Mouse (Mus musculus): ENCODE results near the gene Rps17. TPM values are rescaled to one million over a fixed set of nuclear protein-coding genes. Genes with fewer than 3 reads are reported as not detected.

Rps17 gene
- total RNA-seq, 2 experiments from 2014 or later, result 601 to 632 TPM

DNA sequence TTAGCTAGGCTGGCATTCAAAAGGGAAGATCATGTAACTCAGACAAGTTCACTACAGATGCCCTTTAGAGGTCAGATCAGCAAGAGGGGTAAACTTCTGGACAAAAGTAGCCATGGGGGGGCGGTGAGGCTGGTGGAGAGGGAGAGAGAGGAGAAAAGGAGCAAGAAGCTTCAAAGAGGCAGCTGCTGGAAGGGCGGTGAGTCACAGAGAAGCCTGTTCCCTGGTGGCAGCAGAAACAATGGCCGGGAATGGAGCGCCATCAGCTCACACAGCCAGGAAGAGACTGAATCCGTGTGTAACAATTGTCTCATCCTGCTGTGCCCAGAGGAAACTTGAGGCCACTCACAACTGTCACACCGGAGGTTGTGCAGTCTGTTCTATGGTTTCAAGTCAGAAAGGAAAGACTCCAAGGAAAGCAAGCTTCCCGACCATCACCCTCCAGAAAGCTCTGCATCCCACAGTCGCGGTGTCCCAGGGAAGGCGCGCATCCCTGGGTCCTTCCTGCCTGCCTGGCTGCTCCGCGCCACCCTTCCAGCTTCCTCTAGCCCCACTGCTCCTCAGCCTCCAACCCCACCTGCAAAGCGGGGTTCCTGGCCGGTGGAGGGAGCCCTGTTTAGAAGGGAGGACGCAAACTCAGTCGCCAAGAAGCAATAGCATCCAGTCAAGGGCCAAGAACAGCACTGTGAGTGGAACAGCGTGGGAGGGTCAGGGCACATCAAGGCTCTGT lies 9.2 kb downstream of the Rps17 start:
- DNase-seq (ENCODE audit: low spot score in 2 of 2), result no peak

DNA sequence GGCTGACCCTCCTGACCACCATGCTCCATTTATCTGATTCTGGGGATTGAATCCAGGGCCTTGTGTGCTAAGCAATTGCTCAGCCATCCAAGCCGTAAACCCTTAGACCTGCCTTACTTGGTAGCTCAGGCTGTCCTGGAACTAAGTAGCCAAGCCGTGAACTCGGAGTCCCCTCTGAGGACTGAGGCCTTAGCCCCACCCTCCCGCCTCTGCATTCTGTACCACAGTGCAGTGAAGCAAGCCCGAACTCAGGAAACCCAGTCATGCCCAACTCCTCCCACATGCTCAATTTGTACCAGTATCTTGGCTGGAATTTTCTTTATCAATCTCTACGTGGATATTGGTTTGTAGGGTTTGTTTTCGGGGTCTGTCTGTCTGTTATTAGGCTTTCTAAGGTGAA lies 13.2 kb downstream of the Rps17 start:
- DNase-seq (ENCODE audit: low spot score in 2 of 2), result no peak

DNA sequence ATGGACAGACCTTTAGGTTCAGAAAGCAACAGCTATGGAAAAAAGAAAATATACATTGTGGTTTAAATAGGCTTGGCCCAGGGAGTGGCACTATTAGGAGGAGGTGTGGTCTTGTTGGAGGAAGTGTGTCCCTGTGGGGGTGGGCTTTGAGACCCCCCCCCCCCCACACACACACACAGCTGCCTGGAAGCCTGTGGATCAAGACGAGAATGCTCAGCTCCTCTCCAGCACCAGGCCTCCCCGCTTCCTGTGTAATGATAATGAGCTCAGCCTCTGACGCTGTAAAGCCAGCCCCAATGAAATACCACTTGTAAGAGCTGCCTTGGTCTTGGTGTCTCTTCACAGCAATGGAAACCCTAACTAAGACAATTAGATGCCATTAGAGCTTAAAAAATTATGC lies 14.3 kb downstream of the Rps17 start:
- no peak for DNase-seq (ENCODE audit: low spot score in 2 of 2)

DNA sequence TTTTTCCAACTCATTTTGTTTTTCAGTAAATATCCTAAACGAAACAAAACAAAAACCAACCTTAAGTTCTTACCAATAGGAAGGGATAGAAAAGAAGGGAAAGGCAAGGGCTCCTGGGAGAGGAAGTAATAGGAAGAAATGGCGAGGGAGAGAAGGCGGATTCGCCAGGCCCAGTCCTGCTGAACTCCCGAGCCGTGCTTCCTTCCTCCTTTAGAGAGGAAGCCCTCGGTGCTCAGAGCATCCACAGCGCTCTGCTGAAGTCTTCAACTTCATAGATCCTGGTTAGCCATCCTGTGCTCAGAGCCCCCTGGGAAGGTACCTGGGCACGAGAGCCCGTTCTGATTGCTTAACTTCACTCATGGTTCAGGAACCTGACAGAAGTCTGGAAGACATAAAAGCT lies 17.4 kb downstream of the Rps17 start:
- no peak for DNase-seq (ENCODE audit: low spot score in 2 of 2)

DNA sequence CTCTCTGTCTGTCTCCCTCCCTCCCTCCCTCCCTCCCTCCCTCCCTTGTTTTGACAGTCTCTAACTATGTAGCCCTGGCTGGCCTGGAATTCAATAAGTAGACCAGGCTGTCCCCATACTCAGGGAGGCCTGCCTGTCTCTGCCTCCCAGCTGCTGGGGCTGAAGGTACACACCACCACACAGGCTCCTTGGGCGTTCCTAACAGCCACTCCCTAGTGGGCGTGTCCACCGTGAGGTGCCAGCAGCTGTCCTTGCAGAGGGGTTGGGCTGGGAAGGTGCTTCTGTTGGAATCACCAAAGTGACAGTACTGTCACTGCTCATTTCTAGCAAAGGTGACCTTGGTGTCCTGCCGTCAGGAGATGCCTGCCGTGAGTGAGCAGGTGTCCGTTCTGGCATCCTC lies 18.2 kb downstream of the Rps17 start:
- no peak for DNase-seq (ENCODE audit: low spot score in 2 of 2)

DNA sequence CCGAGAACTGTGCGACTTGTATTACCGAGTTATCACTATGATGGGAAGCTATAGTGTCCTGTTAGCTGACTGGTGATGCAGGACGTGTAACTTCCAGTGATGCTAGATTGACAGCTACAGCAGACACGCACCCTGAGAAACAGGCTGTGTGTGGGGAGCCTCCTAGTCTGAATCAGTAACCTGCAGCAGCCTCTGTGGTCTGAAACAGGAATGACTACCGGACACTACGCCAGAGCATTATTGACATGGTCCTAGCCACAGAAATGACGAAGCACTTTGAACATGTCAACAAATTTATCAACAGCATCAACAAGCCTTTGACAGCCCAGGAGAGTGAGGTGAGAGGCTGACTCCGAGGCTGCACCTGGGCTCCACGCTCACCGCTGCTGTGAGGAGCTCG lies 19.0 kb downstream of the Rps17 start:
- no peak for DNase-seq (ENCODE audit: low spot score in 2 of 2)

DNA sequence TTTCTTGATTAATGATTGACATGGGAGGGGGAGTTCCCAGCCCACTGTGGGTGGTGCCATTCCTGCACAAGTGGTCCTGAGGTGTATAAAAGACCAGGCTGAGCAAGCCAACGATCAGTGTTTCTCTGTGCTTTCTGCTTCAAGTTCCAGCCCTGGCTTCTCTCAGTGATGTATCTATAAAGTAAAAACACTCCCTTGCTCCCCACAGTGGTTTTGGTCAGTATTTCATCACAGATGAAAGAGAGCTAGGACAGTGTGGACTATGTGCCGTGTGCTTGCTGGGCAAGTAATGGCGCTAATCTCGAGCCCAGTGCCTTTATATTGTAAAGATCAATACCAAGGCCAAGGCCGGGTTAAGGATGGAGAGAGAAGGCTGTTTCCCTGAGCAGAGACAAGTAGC lies 23.3 kb downstream of the Rps17 start:
- no peak for DNase-seq (ENCODE audit: low spot score in 2 of 2)

DNA sequence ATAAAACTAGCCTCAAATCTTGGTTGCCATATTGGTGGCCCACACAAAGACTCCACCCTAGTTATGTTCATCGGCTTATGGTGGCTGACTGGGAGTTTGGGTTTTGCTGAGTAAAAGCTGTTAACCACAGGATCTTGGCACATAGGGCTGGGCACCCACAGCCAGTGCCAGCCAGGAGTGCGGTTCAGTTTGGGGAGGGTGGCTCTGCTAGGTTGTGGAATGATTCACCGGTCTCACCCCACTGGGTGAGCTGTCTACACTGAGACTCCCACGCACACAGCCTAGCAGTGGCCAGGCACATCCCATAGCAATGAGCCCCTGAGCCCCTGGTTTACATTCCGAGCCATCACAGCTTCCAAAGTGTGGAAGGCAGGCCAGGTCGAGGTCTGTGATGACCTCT lies 25.3 kb downstream of the Rps17 start:
- DNase-seq (ENCODE audit: low spot score in 2 of 2), result no peak

DNA sequence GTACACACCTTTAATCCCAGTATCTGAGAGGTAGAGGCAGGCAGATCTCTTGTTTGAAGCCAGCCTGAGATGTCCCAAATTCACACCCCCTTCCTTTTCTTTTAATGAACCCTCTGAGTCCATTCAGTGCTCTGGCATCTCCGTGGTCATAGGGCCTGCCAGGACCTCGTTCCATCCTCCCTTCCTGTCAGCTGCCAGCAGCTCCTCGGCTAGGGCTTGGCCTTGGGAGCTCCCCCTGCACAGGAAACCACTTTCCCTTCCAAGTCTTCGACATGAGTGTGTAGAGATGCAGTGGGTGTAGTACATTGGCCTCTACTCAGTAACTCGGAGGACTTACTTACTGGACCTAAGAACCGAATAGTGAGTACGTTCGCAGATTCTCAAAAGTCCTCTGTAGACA lies 29.5 kb downstream of the Rps17 start:
- DNase-seq (ENCODE audit: low spot score in 2 of 2), result no peak

DNA sequence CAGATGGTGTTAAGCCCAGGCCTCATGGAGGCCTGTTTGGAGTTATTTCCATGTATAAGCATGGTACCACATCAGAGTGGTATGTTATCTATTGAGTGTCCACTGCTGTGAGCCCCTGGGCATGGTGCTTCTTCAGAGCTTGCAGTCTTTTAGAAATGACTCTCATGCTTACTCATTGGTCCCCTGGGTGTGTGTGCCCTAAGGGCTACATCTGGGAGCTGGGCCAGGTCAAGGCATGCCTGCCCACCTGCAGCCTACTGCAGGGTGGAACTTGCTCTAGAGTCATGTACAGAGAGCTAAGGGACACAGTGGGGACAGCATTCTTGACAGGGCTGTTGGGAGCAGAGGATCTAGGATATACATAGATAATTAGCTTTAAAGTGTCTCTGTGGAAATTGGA lies 33.5 kb downstream of the Rps17 start:
- DNase-seq (ENCODE audit: low spot score in 2 of 2), result no peak

DNA sequence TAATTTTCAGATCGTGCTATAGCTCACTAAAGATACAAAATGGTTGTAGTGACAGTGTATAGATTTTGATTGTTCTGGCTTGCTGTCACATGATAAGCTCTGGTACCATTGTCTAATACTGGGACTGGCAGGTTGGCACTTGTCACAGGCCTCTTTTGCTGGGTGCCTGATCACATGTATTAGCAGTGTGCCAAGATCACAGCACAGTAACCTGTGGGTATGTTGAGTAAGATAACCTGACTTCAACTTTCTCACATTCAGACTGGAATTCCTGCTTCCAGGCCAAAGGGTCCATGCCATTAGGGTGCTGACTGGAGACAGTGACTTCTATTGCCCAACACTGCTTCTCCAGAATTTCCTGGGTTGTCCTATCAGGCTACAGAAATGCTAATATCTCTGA lies 33.9 kb downstream of the Rps17 start:
- DNase-seq (ENCODE audit: low spot score in 2 of 2), result no peak

DNA sequence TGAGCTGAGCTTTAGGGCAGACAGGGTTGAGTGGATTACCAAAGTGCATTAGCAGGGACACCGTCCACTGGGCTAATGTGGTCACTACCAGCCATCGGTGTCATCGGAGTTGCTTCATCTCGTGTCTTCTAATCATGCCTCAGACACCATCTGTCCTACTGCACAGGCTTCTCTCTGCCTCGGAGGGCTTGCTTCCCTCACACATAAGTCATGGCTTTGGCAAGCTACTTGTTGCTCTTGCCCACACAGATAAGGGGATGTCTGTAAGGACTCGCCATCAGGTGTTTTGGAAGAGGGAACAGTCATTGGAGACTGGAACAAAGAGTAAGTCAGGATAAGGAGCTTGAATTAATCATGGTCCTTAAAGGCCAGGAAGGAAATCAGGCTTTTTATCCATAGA lies 35.8 kb downstream of the Rps17 start:
- no peak for DNase-seq (ENCODE audit: low spot score in 2 of 2)

DNA sequence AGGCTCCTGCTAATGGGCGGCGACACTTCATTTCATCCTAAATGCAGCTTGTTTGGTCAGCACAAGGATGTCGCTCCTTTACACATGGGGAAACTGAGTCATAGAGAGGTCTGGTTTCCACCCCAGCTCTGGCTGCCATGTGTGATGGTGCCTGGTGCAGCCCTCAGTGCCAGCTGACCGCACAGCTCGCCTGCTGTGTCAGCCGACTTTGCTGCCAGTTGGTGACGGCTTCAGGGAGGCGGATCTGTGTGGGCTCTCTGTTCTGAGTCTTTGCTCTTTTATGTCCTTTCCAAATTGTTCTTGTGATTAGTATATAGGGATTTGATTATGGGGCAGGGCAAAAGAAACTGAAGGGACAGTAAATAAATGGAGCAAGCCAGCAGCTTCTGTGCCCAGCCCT lies 37.3 kb downstream of the Rps17 start:
- DNase-seq (ENCODE audit: low spot score in 2 of 2), result peak; percentile 32 to 68

DNA sequence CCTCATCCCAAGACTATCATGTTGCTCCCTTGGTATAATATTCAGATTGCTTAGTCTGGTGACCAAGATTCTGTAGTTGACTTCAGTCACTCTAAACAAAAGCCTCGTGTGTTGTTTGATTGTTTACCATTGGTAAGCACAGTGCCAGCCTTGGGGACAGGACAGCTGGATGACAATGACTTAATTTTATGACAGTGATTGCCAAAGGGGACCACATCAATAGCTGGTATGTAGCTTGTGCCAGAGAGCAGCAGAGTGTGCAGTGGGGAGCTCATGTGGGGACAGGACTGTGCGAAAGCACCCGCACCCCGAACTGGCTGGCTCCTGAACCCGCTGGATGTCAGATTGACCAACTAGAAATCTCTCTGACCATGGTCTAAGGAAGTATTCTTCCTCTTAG lies 40.4 kb downstream of the Rps17 start:
- peak in 1 of 2 experiments; percentile 25 for DNase-seq (ENCODE audit: low spot score in 2 of 2)

DNA sequence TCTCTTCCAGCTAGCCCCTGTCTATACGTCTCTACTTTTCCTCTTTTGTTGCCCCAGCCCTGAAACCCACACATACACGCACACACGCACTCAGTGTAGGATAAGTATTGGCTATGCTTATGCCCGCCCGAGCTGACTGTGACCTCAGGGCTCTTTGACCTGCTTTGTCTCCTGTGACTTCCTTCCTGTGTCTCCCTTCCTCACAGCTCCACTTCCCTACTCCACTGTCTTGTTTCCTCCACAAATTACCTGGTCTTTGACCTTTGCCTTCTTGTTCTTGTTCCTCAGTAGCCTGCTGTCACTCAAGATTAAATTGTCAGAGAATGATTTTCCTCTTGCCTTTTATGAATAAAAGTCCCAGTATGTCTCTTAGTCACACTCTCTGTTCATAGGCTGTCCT lies 41.0 kb downstream of the Rps17 start:
- no peak for DNase-seq (ENCODE audit: low spot score in 2 of 2)

DNA sequence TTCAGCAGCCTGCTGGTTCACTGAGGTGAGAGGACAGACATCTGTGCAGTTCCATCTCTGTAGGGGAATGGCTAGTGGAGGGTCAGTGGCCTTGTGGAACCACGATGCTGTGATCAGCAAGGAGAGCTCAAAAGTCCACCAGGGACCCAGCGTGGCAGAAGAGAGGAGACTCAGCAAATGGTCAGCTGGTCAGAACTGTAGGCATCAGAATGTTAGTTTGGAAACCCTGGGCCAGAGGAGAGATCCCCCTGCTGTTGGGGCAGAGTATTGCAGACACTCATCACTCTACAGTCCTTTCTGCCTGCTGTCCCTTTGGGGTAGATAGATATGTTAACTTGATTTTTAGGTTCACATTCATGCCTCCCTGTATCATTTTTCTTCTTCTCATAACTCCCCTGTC lies 41.4 kb downstream of the Rps17 start:
- DNase-seq (ENCODE audit: low spot score in 2 of 2), result no peak

DNA sequence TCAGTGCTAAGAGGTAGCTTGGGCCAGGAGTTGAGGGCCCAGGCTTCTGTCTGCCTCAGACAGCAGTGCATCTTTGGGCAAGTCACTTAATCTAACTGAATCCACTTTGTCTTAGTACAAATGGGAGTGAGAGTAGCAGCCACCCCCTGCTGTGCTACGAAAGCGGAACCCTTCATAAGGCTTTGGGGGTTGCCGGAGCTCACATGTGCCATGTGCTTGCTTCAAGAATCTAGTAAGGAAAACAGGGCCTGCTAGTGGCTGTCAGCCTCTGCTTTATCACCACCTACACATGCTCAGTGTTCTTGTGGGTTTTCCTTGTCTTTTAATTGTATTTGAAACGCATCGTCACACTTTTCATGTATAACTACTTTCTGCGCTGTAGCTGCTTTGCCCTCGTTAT lies 43.7 kb downstream of the Rps17 start:
- peak in 1 of 2 experiments; percentile 25 for DNase-seq (ENCODE audit: low spot score in 2 of 2)

DNA sequence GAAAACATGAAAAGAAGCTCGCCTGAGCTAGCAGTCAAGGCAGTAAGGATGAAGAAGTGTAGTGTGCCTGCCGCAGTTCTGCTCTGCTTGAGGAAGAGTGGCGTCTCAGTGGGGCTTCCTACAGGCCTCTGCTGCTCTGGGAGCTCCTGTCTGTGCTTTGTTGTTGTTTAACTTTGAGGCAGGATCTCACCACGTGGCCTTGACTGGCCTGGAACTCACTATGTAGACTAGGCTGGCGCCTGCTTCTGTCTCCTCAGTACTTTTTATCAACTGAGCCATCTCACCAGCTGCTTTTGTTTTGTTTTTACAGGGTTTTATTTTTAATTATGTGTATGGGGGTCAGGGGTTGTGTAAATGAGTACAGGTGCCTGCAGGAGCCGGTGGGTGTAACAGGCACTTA lies 46.8 kb downstream of the Rps17 start:
- DNase-seq (ENCODE audit: low spot score in 2 of 2), result no peak

DNA sequence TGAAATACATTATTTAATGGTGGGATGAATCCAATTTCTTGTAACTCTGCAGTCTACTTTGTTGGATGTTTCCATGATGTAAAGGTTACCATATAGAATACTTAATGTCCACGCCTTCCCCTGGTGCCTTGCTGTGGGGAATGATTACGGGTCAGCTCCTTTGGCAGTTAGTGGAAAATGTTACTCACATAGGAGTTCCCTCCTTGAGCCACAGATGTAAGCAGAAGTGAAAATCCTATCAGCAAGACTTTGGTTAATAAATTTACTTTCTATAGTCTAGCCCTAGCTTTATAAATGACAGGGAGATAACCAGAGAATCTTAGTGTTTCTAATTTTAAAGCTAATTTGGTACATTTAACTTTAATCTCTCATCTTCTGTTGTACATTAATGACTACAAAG lies 49.9 kb downstream of the Rps17 start:
- DNase-seq (ENCODE audit: low spot score in 2 of 2), result no peak

Other genes with a start within 250 kb of the Rps17 start
- under 1 TPM in 1 of 2 experiments, not detected in 1; 0.10 TPM for gene Slc28a1, start 230.5 kb downstream of the Rps17 start, total RNA-seq (2021)
- gene Pde8a, start 131.7 kb downstream of the Rps17 start, total RNA-seq (2021), result 10 to 100 TPM; 11.9 to 12.1 TPM
- gene Cpeb1, start 110.2 kb upstream of the Rps17 start, total RNA-seq (2021), result 100 to 1,000 TPM; 114 to 125 TPM
- 100 to 1,000 TPM; 164 to 171 TPM for gene Ap3b2, start 148.7 kb upstream of the Rps17 start, total RNA-seq (2021)
- gene BC048679, start 153.0 kb upstream of the Rps17 start, total RNA-seq (2021), result not detected
- gene Fsd2, start 221.7 kb upstream of the Rps17 start, total RNA-seq (2021), result under 1 TPM; 0.23 to 0.52 TPM
- 10 to 100 TPM; 19.2 to 19.5 TPM for gene Whamm, start 226.0 kb upstream of the Rps17 start, total RNA-seq (2021)